Mouse (Mus musculus): ENCODE results near the gene Smg6.
"Not testable (repeated sequence)": the region's sequence is repeated elsewhere in the genome, so short reads cannot be mapped to it uniquely, and the experiment has no call there.

Gene Smg6

GRCm38 (mm10) chr11:75166861-75167642 lies 241.4 kb downstream of the Smg6 start:
- DNase-seq (ENCODE audit: low spot score in 2 of 2): no peak

- DNase-seq (ENCODE audit: low spot score in 2 of 2): no peak
Measured at GRCm38 (mm10) chr11:75167643-75168589, 242.3 kb downstream of the Smg6 start.

GRCm38 (mm10) chr11:75168590-75169361 lies 243.2 kb downstream of the Smg6 start:
- peak; percentile 82 to 89 for DNase-seq (ENCODE audit: low spot score in 2 of 2)

GRCm38 (mm10) chr11:75169405-75170080 lies 243.9 kb downstream of the Smg6 start, which contains the start of gene Hic1:
TSS of gene Hic1 (minus strand) at chr11:75169519.
- DNase-seq (ENCODE audit: low spot score in 2 of 2): no peak

GRCm38 (mm10) chr11:75170136-75170751 lies 244.6 kb downstream of the Smg6 start:
- DNase-seq (ENCODE audit: low spot score in 2 of 2): peak; percentile 90 to 93

GRCm38 (mm10) chr11:75171186-75171865 lies 245.7 kb downstream of the Smg6 start:
- no peak for DNase-seq (ENCODE audit: low spot score in 2 of 2)

- DNase-seq (ENCODE audit: low spot score in 2 of 2): no peak
Measured at GRCm38 (mm10) chr11:75172151-75173094, 246.8 kb downstream of the Smg6 start.

GRCm38 (mm10) chr11:75173095-75173798 lies 247.6 kb downstream of the Smg6 start:
- DNase-seq (ENCODE audit: low spot score in 2 of 2): peak; percentile 58 to 70

- DNase-seq (ENCODE audit: low spot score in 2 of 2): no peak
Measured at GRCm38 (mm10) chr11:75173799-75174165, 248.2 kb downstream of the Smg6 start.

- not testable (repeated sequence) for DNase-seq (ENCODE audit: low spot score in 2 of 2)
Measured at GRCm38 (mm10) chr11:75174574-75174973, 249.0 kb downstream of the Smg6 start.

- no peak for DNase-seq (ENCODE audit: low spot score in 2 of 2)
Measured at GRCm38 (mm10) chr11:75178011-75178410, 252.4 kb downstream of the Smg6 start.

GRCm38 (mm10) chr11:75178672-75179208 lies 253.1 kb downstream of the Smg6 start, which contains the start of gene Ovca2:
TSS of gene Ovca2 (minus strand) at chr11:75178835.
- peak; percentile 88 to 90 for DNase-seq (ENCODE audit: low spot score in 2 of 2)

- no peak for DNase-seq (ENCODE audit: low spot score in 2 of 2)
Measured at GRCm38 (mm10) chr11:75183917-75184570, 258.4 kb downstream of the Smg6 start.

- no peak for DNase-seq (ENCODE audit: low spot score in 2 of 2)
Measured at GRCm38 (mm10) chr11:75184573-75184972, 258.9 kb downstream of the Smg6 start.

GRCm38 (mm10) chr11:75184986-75185385 lies 259.4 kb downstream of the Smg6 start:
- no peak for DNase-seq (ENCODE audit: low spot score in 2 of 2)

- no peak for DNase-seq (ENCODE audit: low spot score in 2 of 2)
Measured at GRCm38 (mm10) chr11:75189713-75190370, 264.2 kb downstream of the Smg6 start.

GRCm38 (mm10) chr11:75190371-75190724 lies 264.7 kb downstream of the Smg6 start:
- peak in 1 of 2 experiments; percentile 85 for DNase-seq (ENCODE audit: low spot score in 2 of 2)
